ENCODE assay signal across 20 mouse cellular contexts in genomic region chr16:11601336-11602082, GRCm38 (mm10).
DNase-seq lines count a peak whose midpoint lies in the region; ATAC-seq lines count a peak whose summit lies in the region.
"Had no signal": no experiment of that assay in that cellular context is flagged by ENCODE, and none has a peak within 500 bp of the region (broad histone marks: within the 10 kb centered on the region; RNA-seq: fewer than 3 reads in every experiment).

No protein-coding gene starts in this region.

- peak; percentile 61 for ATAC-seq in granulocyte monocyte progenitor cell, adult 5-6 weeks (replicated peaks; ENCODE audit: poor library complexity, severe bottlenecking)
- peak; percentile 60; the same call in 1 of the 2 replicates for ATAC-seq in megakaryocyte progenitor cell, adult 5-6 weeks (replicated peaks; ENCODE audit: poor library complexity)
- ATAC-seq: activated CD4-positive, CD25-positive, alpha-beta regulatory T cell, adult 4 months; CD4-positive, CD25-positive, alpha-beta regulatory T cell, adult 4 months; forebrain, embryonic 16.5 days; hindbrain, postnatal 0 days had no signal

- DNase-seq in 416B (ENCODE audit: low read depth), result peak; percentile 10
- DNase-seq in Muller cell, postnatal 12 days (ENCODE audit: inconsistent ontology term), result peak; percentile 89
- DNase-seq in layer of hippocampus, adult 18-20 months (ENCODE audit: low spot score in 2 of 2), result no peak
- DNase-seq in right cerebral cortex, postnatal 14 days, result no peak
- DNase-seq in thymus, postnatal 10 days (ENCODE audit: low spot score in 2 of 2), result no peak
- DNase-seq: adrenal gland, adult 2 months; adrenal gland, postnatal 25 days; B cell, adult 2 months; cerebellum, adult 2 months; cerebellum, postnatal 10 days; gastrocnemius, adult 2 months; gastrocnemius, postnatal 25 days; heart, adult 11 months; heart, postnatal 4 days had no signal

Comparison
In these comparisons a context has a peak if more than half of its experiments do, and no peak if none do; other contexts are left out.
1. DNase-seq: peak in 416B (single experiment) and Muller cell, postnatal 12 days (single experiment); none in layer of hippocampus, adult 18-20 months (0 of 2), right cerebral cortex, postnatal 14 days (single experiment) and thymus, postnatal 10 days (0 of 2).